29 mouse cellular contexts compared by ENCODE assay signal in genomic region chr12:82419027-82419426, GRCm38 (mm10).
DNase-seq lines count a peak whose midpoint lies in the region; ATAC-seq and TF ChIP-seq lines count a peak whose summit lies in the region.
"Had no signal": no experiment of that assay in that cellular context is flagged by ENCODE, and none has a peak within 500 bp of the region (broad histone marks: within the 10 kb centered on the region; RNA-seq: fewer than 3 reads in every experiment).

No protein-coding gene starts in this region.

- no peaks in the 10 kb centered on the region for H3K79me2 ChIP-seq in myocyte (ENCODE audit: control insufficient read depth, insufficient read depth)

- no peaks in the 10 kb centered on the region for H3K27me3 ChIP-seq in myocyte (ENCODE audit: control insufficient read depth, insufficient read depth, insufficient read length)
- H3K27me3 ChIP-seq: embryonic facial prominence, embryonic 13.5 days; forebrain, embryonic 12.5 days; forebrain, embryonic 15.5 days; heart, embryonic 13.5 days; Patski had no signal

- DNase-seq in layer of hippocampus, adult 2 months (ENCODE audit: low spot score in 2 of 2), result no peak
- DNase-seq in layer of hippocampus, postnatal 36 days, result no peak
- peak; percentile 41 for DNase-seq in 416B (ENCODE audit: low read depth)
- DNase-seq in kidney, adult 18-20 months, result no peak
- DNase-seq: adrenal gland, adult 2 months; adrenal gland, postnatal 14 days; cerebellum, adult 11-12 months; cerebellum, adult 8-10 months; cerebellum, postnatal 10 days; cerebellum, postnatal 36 days; embryo, embryonic 11 days; gastrocnemius, postnatal 10 days; gastrocnemius, postnatal 36 days; heart, adult 2 months; heart, postnatal 14 days; heart, postnatal 4 days had no signal

- no peak overlapping the region for H3K4me3 ChIP-seq in layer of hippocampus, adult 2 months
- H3K4me3 ChIP-seq in myocyte, result no peak overlapping the region
- H3K4me3 ChIP-seq: embryonic facial prominence, embryonic 10.5 days; embryonic facial prominence, embryonic 13.5 days; erythroblast, embryonic 14.5 days; forebrain, embryonic 12.5 days; forebrain, embryonic 15.5 days; heart, adult 2 months; heart, embryonic 10.5 days; heart, embryonic 13.5 days had no signal

- no peak for TF ChIP-seq POLR2A in myocyte (IDR thresholded peaks at IDR 0.05; ENCODE audit: insufficient read length, low read depth)

- no peak overlapping the region for H3ac ChIP-seq in myocyte (ENCODE audit: control insufficient read depth, insufficient read length)

- ATAC-seq in monocyte, adult 5-6 weeks (replicated peaks; ENCODE audit: insufficient number of reproducible peaks, low FRiP score, low TSS enrichment, poor library complexity, severe bottlenecking), result no peak
- ATAC-seq: forebrain, embryonic 15.5 days; hindbrain, postnatal 0 days; inflammation-experienced regulatory T-cells, adult 6 months; Patski had no signal

- no peak for TF ChIP-seq CTCF in layer of hippocampus, adult 2 months (conservative IDR thresholded peaks at IDR 0.05)

- H3K27ac ChIP-seq in layer of hippocampus, adult 2 months, result 0 out of 2 replicates have a peak overlapping the region, but pooled peaks have one; percentile 0
- H3K27ac ChIP-seq: embryonic facial prominence, embryonic 10.5 days; embryonic facial prominence, embryonic 13.5 days; forebrain, embryonic 12.5 days; forebrain, embryonic 15.5 days; heart, adult 2 months; heart, embryonic 10.5 days; heart, embryonic 13.5 days; hindbrain, embryonic 14.5 days; hindbrain, postnatal 0 days had no signal

- no peak overlapping the region for H3K4me2 ChIP-seq in myocyte (ENCODE audit: low read depth)
- H3K4me2 ChIP-seq: embryonic facial prominence, embryonic 13.5 days; forebrain, embryonic 12.5 days; forebrain, embryonic 15.5 days; heart, embryonic 13.5 days; hindbrain, embryonic 14.5 days had no signal

- peaks cover 33% of the 10 kb centered on the region for H3K36me3 ChIP-seq in myocyte (ENCODE audit: control insufficient read depth, insufficient read depth)

TF ChIP-seq in myocyte, 11 proteins besides CTCF, POLR2A, EP300 and RAD21:
- TF ChIP-seq MYOG (IDR thresholded peaks at IDR 0.05; ENCODE audit: control insufficient read depth in 1 of 3, insufficient read depth in 1 of 3, insufficient read length in 2 of 3, low read depth in 2 of 3) (peak in 1 of 3 experiments; percentile 48), SRF (IDR thresholded peaks at IDR 0.05; ENCODE audit: control insufficient read depth, insufficient read length, low read depth) (no peak), CEBPB (IDR thresholded peaks at IDR 0.05; ENCODE audit: insufficient read depth, poor library complexity, severe bottlenecking) (0 out of 2 replicates have a peak, but pooled peaks have one; percentile 22), REST (IDR thresholded peaks at IDR 0.05; ENCODE audit: insufficient read depth, insufficient read length) (no peak), MYOD1 (IDR thresholded peaks at IDR 0.05; ENCODE audit: control insufficient read depth in 1 of 3, insufficient read length in 2 of 3, low read depth in 2 of 3) (peak in 2 of 3 experiments; percentile 81 to 88), TCF12 (IDR thresholded peaks at IDR 0.05; ENCODE audit: insufficient read depth, poor library complexity, severe bottlenecking) (no peak), POLR2AphosphoS2 (IDR thresholded peaks at IDR 0.05; ENCODE audit: insufficient read length, low read depth) (no peak)
